Mouse (Mus musculus): ENCODE measurements around the gene Kcnh7. TPM values are rescaled to one million over a fixed set of nuclear protein-coding genes. Genes with fewer than 3 reads are reported as not detected.

Kcnh7 gene
- total RNA-seq, 1 experiment, result 0.04 TPM

DNA sequence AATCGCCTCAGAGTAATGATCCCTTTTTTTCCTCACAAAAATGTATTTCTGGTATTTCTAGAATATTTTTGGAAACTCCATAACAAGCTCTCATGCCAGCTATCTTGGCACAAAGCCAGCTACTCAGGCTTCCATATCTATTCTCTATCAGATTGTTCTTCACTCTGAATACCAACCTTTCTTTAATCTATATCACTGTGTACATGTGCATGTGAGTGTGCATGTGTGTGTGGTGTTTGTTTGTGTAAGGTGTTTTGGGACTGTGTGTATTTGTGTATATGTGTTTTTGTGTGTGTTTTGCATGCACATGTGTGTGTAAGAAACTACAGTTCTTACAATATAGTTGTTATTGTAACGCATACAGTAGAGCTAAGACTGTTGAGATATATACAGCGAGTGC, 377.2 kb downstream of the Kcnh7 start:
- Histone ChIP-seq H3K4me1 (ENCODE audit: control insufficient read depth in 2 of 2, insufficient read depth in 2 of 2, low read length in 2 of 2, poor library complexity in 1 of 2) (no peaks in the 10 kb centered on the region), H3K9ac (ENCODE audit: insufficient read depth, low read depth, low read length, poor library complexity, severe bottlenecking) (no peak overlapping the region), H3K9me3 (ENCODE audit: control insufficient read depth, insufficient read depth, low read depth, low read length) (no peaks in the 10 kb centered on the region), H3K36me3 (ENCODE audit: control insufficient read depth, insufficient read depth, low read length, poor library complexity, severe bottlenecking) (no peaks in the 10 kb centered on the region), H3K4me3 (ENCODE audit: insufficient read depth in 1 of 2, low read depth in 1 of 2, low read length in 2 of 2, poor library complexity in 1 of 2, severe bottlenecking in 1 of 2) (no peak overlapping the region), H3K27ac (ENCODE audit: insufficient read depth, low read depth, low read length, poor library complexity, severe bottlenecking) (no peak overlapping the region)
- TF ChIP-seq ZC3H11A (IDR thresholded peaks at IDR 0.05; ENCODE audit: borderline replicate concordance, low read depth, low read length) (no peak), HCFC1 (IDR thresholded peaks at IDR 0.05; ENCODE audit: borderline replicate concordance, insufficient read depth, low read length) (no peak), CHD2 (IDR thresholded peaks at IDR 0.05; ENCODE audit: low read depth, low read length) (no peak), MAFK (IDR thresholded peaks at IDR 0.05; ENCODE audit: insufficient read depth, low read depth, low read length) (no peak), ZNF384 (IDR thresholded peaks at IDR 0.05; ENCODE audit: low read depth, low read length) (no peak)
- in situ Hi-C loops (cut with MboI; ENCODE audit: low sequenced_read_pairs in 2 of 2, unreplicated experiment in 2 of 2), result no loop called here
- DNase-seq (ENCODE audit: low read depth, low spot score), result no peak

DNA sequence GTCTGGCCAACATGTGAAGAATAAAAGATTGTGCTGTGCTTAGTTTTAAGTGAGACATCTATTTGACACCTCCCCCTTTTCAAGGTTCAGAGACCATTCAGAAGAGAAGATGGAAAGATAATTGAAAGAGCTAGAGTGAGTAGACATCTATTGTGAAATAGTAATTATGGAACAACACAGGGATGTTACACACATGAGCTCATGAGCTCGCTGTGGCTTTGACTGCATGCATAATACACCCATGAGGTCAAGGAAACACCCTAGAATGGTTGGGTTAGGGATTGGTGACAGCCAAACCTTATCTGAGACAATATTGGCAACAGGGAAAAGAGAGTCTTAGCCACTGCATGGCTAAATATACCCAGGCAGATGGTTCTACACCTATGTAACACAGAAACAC, 380.1 kb downstream of the Kcnh7 start:
- no peak overlapping the region for H3K27ac ChIP-seq (ENCODE audit: insufficient read depth, low read depth, low read length, poor library complexity, severe bottlenecking)
- in situ Hi-C loops (cut with MboI; ENCODE audit: low sequenced_read_pairs in 2 of 2, unreplicated experiment in 2 of 2), result no loop called here
- no peaks in the 10 kb centered on the region for H3K4me1 ChIP-seq (ENCODE audit: control insufficient read depth in 2 of 2, insufficient read depth in 2 of 2, low read length in 2 of 2, poor library complexity in 1 of 2)
- H3K9me3 ChIP-seq (ENCODE audit: control insufficient read depth, insufficient read depth, low read depth, low read length), result no peaks in the 10 kb centered on the region
- DNase-seq (ENCODE audit: low read depth, low spot score), result no peak
- H3K9ac ChIP-seq (ENCODE audit: insufficient read depth, low read depth, low read length, poor library complexity, severe bottlenecking), result no peak overlapping the region
- TF ChIP-seq HCFC1 (IDR thresholded peaks at IDR 0.05; ENCODE audit: borderline replicate concordance, insufficient read depth, low read length) (no peak), CHD2 (IDR thresholded peaks at IDR 0.05; ENCODE audit: low read depth, low read length) (no peak), ZC3H11A (IDR thresholded peaks at IDR 0.05; ENCODE audit: borderline replicate concordance, low read depth, low read length) (no peak), MAFK (IDR thresholded peaks at IDR 0.05; ENCODE audit: insufficient read depth, low read depth, low read length) (no peak), ZNF384 (IDR thresholded peaks at IDR 0.05; ENCODE audit: low read depth, low read length) (no peak)
- H3K4me3 ChIP-seq (ENCODE audit: insufficient read depth in 1 of 2, low read depth in 1 of 2, low read length in 2 of 2, poor library complexity in 1 of 2, severe bottlenecking in 1 of 2), result no peak overlapping the region
- H3K36me3 ChIP-seq (ENCODE audit: control insufficient read depth, insufficient read depth, low read length, poor library complexity, severe bottlenecking), result no peaks in the 10 kb centered on the region

DNA sequence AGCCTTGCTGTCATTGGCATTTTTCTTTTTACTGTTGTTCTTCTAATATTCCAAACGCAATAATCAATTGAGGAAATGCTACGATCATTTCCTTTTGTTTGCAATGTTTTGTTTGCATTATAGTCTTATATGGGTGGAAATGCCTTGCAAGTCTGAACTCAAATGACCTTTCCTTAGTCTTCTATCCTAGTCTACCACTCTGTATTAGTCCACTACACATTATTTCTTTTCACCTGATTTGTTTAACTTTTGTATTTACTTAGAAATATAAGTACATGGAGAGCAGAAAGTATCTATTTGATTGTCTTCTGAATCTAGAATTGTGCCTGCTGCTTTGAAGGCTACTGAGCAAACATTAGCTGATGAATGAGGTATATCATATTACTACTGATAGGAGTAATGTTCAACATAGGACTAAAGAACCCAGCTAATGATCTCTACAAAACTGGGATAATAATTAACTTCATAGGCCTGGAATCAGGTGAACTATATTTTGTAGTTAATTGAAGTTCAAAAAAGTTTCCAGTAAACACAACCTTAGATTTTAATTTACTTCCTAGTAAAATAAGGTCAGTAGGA, 399.5 kb downstream of the Kcnh7 start:
- DNase-seq (ENCODE audit: low read depth, low spot score), result no peak
- no peaks in the 10 kb centered on the region for H3K9me3 ChIP-seq (ENCODE audit: control insufficient read depth, insufficient read depth, low read depth, low read length)
- no peaks in the 10 kb centered on the region for H3K4me1 ChIP-seq (ENCODE audit: control insufficient read depth in 2 of 2, insufficient read depth in 2 of 2, low read length in 2 of 2, poor library complexity in 1 of 2)
- no peaks in the 10 kb centered on the region for H3K36me3 ChIP-seq (ENCODE audit: control insufficient read depth, insufficient read depth, low read length, poor library complexity, severe bottlenecking)
- TF ChIP-seq MAFK (IDR thresholded peaks at IDR 0.05; ENCODE audit: insufficient read depth, low read depth, low read length) (no peak), ZC3H11A (IDR thresholded peaks at IDR 0.05; ENCODE audit: borderline replicate concordance, low read depth, low read length) (no peak), HCFC1 (IDR thresholded peaks at IDR 0.05; ENCODE audit: borderline replicate concordance, insufficient read depth, low read length) (no peak), ZNF384 (IDR thresholded peaks at IDR 0.05; ENCODE audit: low read depth, low read length) (no peak), CHD2 (IDR thresholded peaks at IDR 0.05; ENCODE audit: low read depth, low read length) (no peak)
- no peak overlapping the region for H3K9ac ChIP-seq (ENCODE audit: insufficient read depth, low read depth, low read length, poor library complexity, severe bottlenecking)
- no peak overlapping the region for H3K27ac ChIP-seq (ENCODE audit: insufficient read depth, low read depth, low read length, poor library complexity, severe bottlenecking)
- in situ Hi-C loops (cut with MboI; ENCODE audit: low sequenced_read_pairs in 2 of 2, unreplicated experiment in 2 of 2), result no loop called here
- no peak overlapping the region for H3K4me3 ChIP-seq (ENCODE audit: insufficient read depth in 1 of 2, low read depth in 1 of 2, low read length in 2 of 2, poor library complexity in 1 of 2, severe bottlenecking in 1 of 2)

DNA sequence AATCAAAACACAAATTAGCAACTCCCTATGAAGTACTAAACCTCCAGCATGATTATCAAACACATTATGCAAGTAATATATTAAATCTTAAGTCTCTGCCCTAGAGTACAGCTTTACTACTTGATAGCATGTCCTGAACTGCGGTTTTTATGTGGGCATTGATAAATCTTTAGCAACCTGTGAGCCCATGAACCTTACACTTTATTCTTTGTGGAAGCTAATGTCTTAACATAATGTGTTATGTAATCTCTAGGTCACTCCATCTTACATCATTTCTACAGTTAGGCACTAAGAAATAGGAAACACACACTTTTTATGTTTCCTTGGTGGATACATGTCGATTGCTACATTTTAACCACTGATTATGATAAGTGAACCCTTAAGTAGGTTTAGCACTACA, 437.8 kb downstream of the Kcnh7 start:
- TF ChIP-seq ZC3H11A (IDR thresholded peaks at IDR 0.05; ENCODE audit: borderline replicate concordance, low read depth, low read length), result no peak
- TF ChIP-seq HCFC1 (IDR thresholded peaks at IDR 0.05; ENCODE audit: borderline replicate concordance, insufficient read depth, low read length), result no peak
- no peak for TF ChIP-seq MAFK (IDR thresholded peaks at IDR 0.05; ENCODE audit: insufficient read depth, low read depth, low read length)
- TF ChIP-seq CHD2 (IDR thresholded peaks at IDR 0.05; ENCODE audit: low read depth, low read length), result no peak
- no peak for TF ChIP-seq ZNF384 (IDR thresholded peaks at IDR 0.05; ENCODE audit: low read depth, low read length)
- in situ Hi-C loops (cut with MboI; ENCODE audit: low sequenced_read_pairs in 2 of 2, unreplicated experiment in 2 of 2), result no loop called here
- no peak overlapping the region for H3K4me3 ChIP-seq (ENCODE audit: insufficient read depth in 1 of 2, low read depth in 1 of 2, low read length in 2 of 2, poor library complexity in 1 of 2, severe bottlenecking in 1 of 2)
- H3K27ac ChIP-seq (ENCODE audit: insufficient read depth, low read depth, low read length, poor library complexity, severe bottlenecking), result no peak overlapping the region
- H3K36me3 ChIP-seq (ENCODE audit: control insufficient read depth, insufficient read depth, low read length, poor library complexity, severe bottlenecking), result no peaks in the 10 kb centered on the region
- no peak overlapping the region for H3K9ac ChIP-seq (ENCODE audit: insufficient read depth, low read depth, low read length, poor library complexity, severe bottlenecking)
- H3K9me3 ChIP-seq (ENCODE audit: control insufficient read depth, insufficient read depth, low read depth, low read length), result no peaks in the 10 kb centered on the region
- DNase-seq (ENCODE audit: low read depth, low spot score), result no peak
- no peaks in the 10 kb centered on the region for H3K4me1 ChIP-seq (ENCODE audit: control insufficient read depth in 2 of 2, insufficient read depth in 2 of 2, low read length in 2 of 2, poor library complexity in 1 of 2)

DNA sequence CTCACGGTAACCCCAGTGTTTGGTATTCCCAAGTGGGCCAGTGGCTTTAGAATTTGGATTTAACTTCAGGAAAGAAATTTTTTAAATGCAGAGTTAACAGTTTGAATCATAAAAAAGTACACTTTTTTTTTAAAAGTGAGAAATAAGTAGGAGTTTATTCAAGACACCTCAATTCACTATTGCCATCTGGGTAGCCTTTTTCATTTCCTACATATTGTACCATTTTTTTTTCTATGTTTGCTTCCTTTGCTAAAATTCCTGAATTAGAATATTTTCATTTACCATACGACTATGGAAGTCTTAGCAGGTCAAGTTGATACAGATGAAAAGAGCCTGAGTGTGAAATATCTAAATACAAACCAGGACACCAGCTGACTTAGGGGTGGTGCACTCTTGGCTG, 441.0 kb downstream of the Kcnh7 start:
- no peaks in the 10 kb centered on the region for H3K9me3 ChIP-seq (ENCODE audit: control insufficient read depth, insufficient read depth, low read depth, low read length)
- no peak overlapping the region for H3K4me3 ChIP-seq (ENCODE audit: insufficient read depth in 1 of 2, low read depth in 1 of 2, low read length in 2 of 2, poor library complexity in 1 of 2, severe bottlenecking in 1 of 2)
- no peaks in the 10 kb centered on the region for H3K4me1 ChIP-seq (ENCODE audit: control insufficient read depth in 2 of 2, insufficient read depth in 2 of 2, low read length in 2 of 2, poor library complexity in 1 of 2)
- no peak overlapping the region for H3K9ac ChIP-seq (ENCODE audit: insufficient read depth, low read depth, low read length, poor library complexity, severe bottlenecking)
- in situ Hi-C loops (cut with MboI; ENCODE audit: low sequenced_read_pairs in 2 of 2, unreplicated experiment in 2 of 2), result no loop called here
- no peak for TF ChIP-seq ZC3H11A (IDR thresholded peaks at IDR 0.05; ENCODE audit: borderline replicate concordance, low read depth, low read length)
- no peak for TF ChIP-seq HCFC1 (IDR thresholded peaks at IDR 0.05; ENCODE audit: borderline replicate concordance, insufficient read depth, low read length)
- no peak for TF ChIP-seq ZNF384 (IDR thresholded peaks at IDR 0.05; ENCODE audit: low read depth, low read length)
- no peak for TF ChIP-seq CHD2 (IDR thresholded peaks at IDR 0.05; ENCODE audit: low read depth, low read length)
- no peak for TF ChIP-seq MAFK (IDR thresholded peaks at IDR 0.05; ENCODE audit: insufficient read depth, low read depth, low read length)
- DNase-seq (ENCODE audit: low read depth, low spot score), result no peak
- H3K27ac ChIP-seq (ENCODE audit: insufficient read depth, low read depth, low read length, poor library complexity, severe bottlenecking), result no peak overlapping the region
- H3K36me3 ChIP-seq (ENCODE audit: control insufficient read depth, insufficient read depth, low read length, poor library complexity, severe bottlenecking), result no peaks in the 10 kb centered on the region

Data from ES-E14 (cell line).